Mouse (Mus musculus) embryonic facial prominence, embryonic 14.5 days (tissue): ENCODE data around the gene Ssbp2. TPM values are rescaled to one million over a fixed set of nuclear protein-coding genes. Genes with fewer than 3 reads are reported as not detected.

Source experiments
- ATAC-seq: fragments of 200-750 bp; cut with Nextera tagmentation; 2 replicates; pipeline ENCODE4 v1.8.0; 2017; ENCODE audit warnings: low read depth, moderate number of reproducible peaks, moderate TSS enrichment
- DNase-seq: peaks from one replicate; pipeline ENCODE4 v3.0.0-alpha.2; 2015; ENCODE audit warnings: low spot score
- H3K27ac ChIP-seq: fragments of 300-500 bp; sonication (generic); replicated peaks from 2 replicates; pipeline ENCODE4 v1.5.1; 2014; ENCODE audit warnings: low read depth, mild to moderate bottlenecking, low read length, moderate library complexity
- H3K27me3 ChIP-seq: fragments of 300-500 bp; sonication (generic); replicated peaks from 2 replicates; pipeline ENCODE4 v1.6.1; 2014; ENCODE audit warnings: low read length; ENCODE audit not compliant: control insufficient read depth, insufficient read depth
- H3K36me3 ChIP-seq: fragments of 300-500 bp; sonication (generic); 2 replicates; pipeline ENCODE4 v1.6.1; 2014; ENCODE audit warnings: low read length, mixed read lengths; ENCODE audit not compliant: control insufficient read depth, insufficient read depth
- H3K4me1 ChIP-seq: fragments of 300-500 bp; sonication (generic); 2 replicates; pipeline ENCODE4 v1.6.1; 2014; ENCODE audit warnings: antibody characterized with exemption, low read length; ENCODE audit not compliant: control insufficient read depth, insufficient read depth
- H3K4me2 ChIP-seq: fragments of 300-500 bp; sonication (generic); 2 replicates; pipeline ENCODE4 v1.6.1; 2014; ENCODE audit warnings: low read depth, mild to moderate bottlenecking, low read length, moderate library complexity, mixed read lengths
- H3K4me3 ChIP-seq: fragments of 300-500 bp; sonication (generic); 2 replicates; pipeline ENCODE4 v1.5.1; 2014; ENCODE audit warnings: low read depth, mild to moderate bottlenecking, low read length
- H3K9ac ChIP-seq: fragments of 300-500 bp; sonication (generic); 2 replicates; pipeline ENCODE4 v1.6.1; 2014; ENCODE audit warnings: low read depth, mild to moderate bottlenecking, low read length, moderate library complexity, mixed read lengths
- H3K9me3 ChIP-seq: fragments of 300-500 bp; sonication (generic); 2 replicates; pipeline ENCODE4 v1.6.1; 2016; ENCODE audit warnings: low read length; ENCODE audit not compliant: control insufficient read depth
- WGBS: fragments of 180-500 bp; shearing (Covaris S2); extraction: QIAGEN DNeasy Blood & Tissue Kit; methylation state at CpG from one replicate; pipeline ENCODE4 v1.1.7; 2014; 5-methylcytosine and 5-hydroxymethylcytosine counted together
- polyA plus RNA-seq: library from polyadenylated mRNA; unstranded; fragments of >200 nt; fragmentation: Nextera tagmentation; extraction: Ambion mirVana; gene quantifications from 2 replicates; pipeline ENCODE4 v1.2.1, GENCODE M21; 2014

The Ssbp2 gene
- polyA plus RNA-seq, 1 experiment from 2014 or later: 148 TPM

GRCm38 (mm10) chr13:91636814-91637213, 176.7 kb downstream of the Ssbp2 start:
- 21% methylated on average over 5 of the region's 5 CpGs for WGBS
- Histone ChIP-seq H3K27ac (no peak overlapping the region), H3K4me3 (no peak overlapping the region), H3K4me2 (no peak overlapping the region), H3K36me3 (no peaks in the 10 kb centered on the region), H3K27me3 (no peaks in the 10 kb centered on the region), H3K4me1 (no peaks in the 10 kb centered on the region), H3K9ac (no peak overlapping the region), H3K9me3 (no peaks in the 10 kb centered on the region)
- peak; percentile 90 for DNase-seq
- ATAC-seq: peak; percentile 58

GRCm38 (mm10) chr13:91638836-91639235, 178.8 kb downstream of the Ssbp2 start:
- Histone ChIP-seq H3K36me3 (peaks cover 5% of the 10 kb centered on the region; the same call in 1 of the 2 replicates), H3K4me1 (no peaks in the 10 kb centered on the region), H3K9me3 (no peaks in the 10 kb centered on the region), H3K9ac (no peak overlapping the region), H3K4me3 (no peak overlapping the region), H3K27ac (no peak overlapping the region), H3K4me2 (no peak overlapping the region), H3K27me3 (no peaks in the 10 kb centered on the region)
- WGBS: 89% methylated on average over 5 of the region's 5 CpGs
- ATAC-seq (no peak), DNase-seq (no peak)

- 45% methylated on average over 5 of the region's 5 CpGs for WGBS
- Histone ChIP-seq H3K36me3 (peaks cover 5% of the 10 kb centered on the region; the same call in 1 of the 2 replicates), H3K4me2 (no peak overlapping the region), H3K27ac (no peak overlapping the region), H3K9ac (no peak overlapping the region), H3K9me3 (no peaks in the 10 kb centered on the region), H3K4me3 (no peak overlapping the region), H3K4me1 (no peaks in the 10 kb centered on the region), H3K27me3 (no peaks in the 10 kb centered on the region)
- ATAC-seq (0 out of 2 replicates have a peak, but pooled peaks have one; percentile 22), DNase-seq (peak; percentile 39)
Observed at GRCm38 (mm10) chr13:91640219-91640618, 180.1 kb downstream of the Ssbp2 start.

GRCm38 (mm10) chr13:91648240-91648639, 188.2 kb downstream of the Ssbp2 start:
- WGBS: 38% methylated on average over 6 of the region's 6 CpGs
- Histone ChIP-seq H3K4me2 (no peak overlapping the region), H3K27ac (no peak overlapping the region), H3K4me1 (no peaks in the 10 kb centered on the region), H3K4me3 (no peak overlapping the region), H3K36me3 (peaks cover 14% of the 10 kb centered on the region; the same call in 1 of the 2 replicates), H3K9ac (no peak overlapping the region), H3K27me3 (no peaks in the 10 kb centered on the region), H3K9me3 (no peaks in the 10 kb centered on the region)
- DNase-seq: peak; percentile 72
- peak; percentile 87 for ATAC-seq

GRCm38 (mm10) chr13:91649926-91650325, 189.8 kb downstream of the Ssbp2 start:
- H3K4me1 ChIP-seq: no peaks in the 10 kb centered on the region
- H3K4me3 ChIP-seq: no peak overlapping the region
- DNase-seq (peak; percentile 20), ATAC-seq (0 out of 2 replicates have a peak, but pooled peaks have one; percentile 48)
- no peaks in the 10 kb centered on the region for H3K9me3 ChIP-seq
- no peaks in the 10 kb centered on the region for H3K27me3 ChIP-seq
- 0 out of 2 replicates have a peak, but pooled peaks cover 9% of the 10 kb centered on the region for H3K36me3 ChIP-seq
- 71% methylated on average over 7 of the region's 7 CpGs for WGBS
- H3K4me2 ChIP-seq: no peak overlapping the region
- H3K27ac ChIP-seq: no peak overlapping the region
- H3K9ac ChIP-seq: no peak overlapping the region

GRCm38 (mm10) chr13:91661068-91661795, 201.1 kb downstream of the Ssbp2 start:
- Histone ChIP-seq H3K9ac (no peak overlapping the region), H3K27ac (no peak overlapping the region), H3K4me1 (no peaks in the 10 kb centered on the region), H3K36me3 (no peaks in the 10 kb centered on the region), H3K4me2 (no peak overlapping the region), H3K9me3 (no peaks in the 10 kb centered on the region), H3K27me3 (no peaks in the 10 kb centered on the region), H3K4me3 (no peak overlapping the region)
- peak; percentile 41 for DNase-seq
- 53% methylated on average over 5 of the region's 5 CpGs for WGBS
- ATAC-seq: no peak

GRCm38 (mm10) chr13:91662751-91663150, 202.7 kb downstream of the Ssbp2 start:
- WGBS: 58% methylated on average over 2 of the region's 2 CpGs
- Histone ChIP-seq H3K9ac (no peak overlapping the region), H3K4me1 (no peaks in the 10 kb centered on the region), H3K36me3 (no peaks in the 10 kb centered on the region; the same call in 1 of the 2 replicates), H3K27ac (no peak overlapping the region), H3K4me2 (no peak overlapping the region), H3K27me3 (no peaks in the 10 kb centered on the region), H3K9me3 (no peaks in the 10 kb centered on the region), H3K4me3 (no peak overlapping the region)
- no peak for ATAC-seq
- DNase-seq: no peak

GRCm38 (mm10) chr13:91673241-91673640, 213.2 kb downstream of the Ssbp2 start:
- H3K4me2 ChIP-seq: no peak overlapping the region
- 76% methylated on average over 3 of the region's 3 CpGs for WGBS
- H3K27me3 ChIP-seq: no peaks in the 10 kb centered on the region
- H3K27ac ChIP-seq: no peak overlapping the region
- no peaks in the 10 kb centered on the region for H3K9me3 ChIP-seq
- ATAC-seq: no peak
- peaks cover 36% of the 10 kb centered on the region for H3K36me3 ChIP-seq
- no peak overlapping the region for H3K4me3 ChIP-seq
- no peak overlapping the region for H3K9ac ChIP-seq
- DNase-seq: no peak
- H3K4me1 ChIP-seq: no peaks in the 10 kb centered on the region
